Mouse (Mus musculus) A20 (cell line): ENCODE results near the gene Rnh1.

Source experiments
- DNase-seq: peaks from one replicate; pipeline ENCODE4 v3.0.0-alpha.2; 2011; ENCODE audit warnings: low read depth, low spot score

The Rnh1 gene

GRCm38 (mm10) chr7:141115874-141116273 is 56.8 kb downstream of the Rnh1 start:
- DNase-seq, result no peak
